Mouse (Mus musculus): Measurements from ENCODE around the gene Hivep2. TPM values are rescaled to one million over a fixed set of nuclear protein-coding genes. Genes with fewer than 3 reads are reported as not detected.
A peak's percentile ranks its signal among the peaks of the same experiment; 100 is the strongest.

The Hivep2 gene
- total RNA-seq, 2 experiments from 2014 or later = 250 to 277 TPM

- intact Hi-C loops (cut with DNase I) = no loop called here
- DNase-seq (ENCODE audit: low spot score in 2 of 2) = peak in 1 of 2 experiments; percentile 49
These were observed 50.6 kb downstream of the Hivep2 start for GRCm38 (mm10) chr10:14016287-14016970.

GRCm38 (mm10) chr10:14017338-14017737, 51.5 kb downstream of the Hivep2 start:
- intact Hi-C loops (cut with DNase I) = no loop called here
- no peak for DNase-seq (ENCODE audit: low spot score in 2 of 2)

- intact Hi-C loops (cut with DNase I) = no loop called here
- DNase-seq (ENCODE audit: low spot score in 2 of 2) = peak; percentile 28 to 89
These were observed 52.0 kb downstream of the Hivep2 start for GRCm38 (mm10) chr10:14017822-14018364.

GRCm38 (mm10) chr10:14018672-14019071, 52.8 kb downstream of the Hivep2 start:
- intact Hi-C loops (cut with DNase I) = no loop called here

GRCm38 (mm10) chr10:14019198-14019597, 53.3 kb downstream of the Hivep2 start:
- intact Hi-C loops (cut with DNase I) = no loop called here
- no peak for DNase-seq (ENCODE audit: low spot score in 2 of 2)

More at GRCm38 (mm10) chr10:14018672-14019071, 52.8 kb downstream of the Hivep2 start:
- DNase-seq (ENCODE audit: low spot score in 2 of 2) = no peak

- intact Hi-C loops (cut with DNase I) = no loop called here
These were observed 54.4 kb downstream of the Hivep2 start for GRCm38 (mm10) chr10:14020253-14020652.

GRCm38 (mm10) chr10:14024971-14025370, 59.1 kb downstream of the Hivep2 start:
- intact Hi-C loops (cut with DNase I) = no loop called here

More at GRCm38 (mm10) chr10:14020253-14020652, 54.4 kb downstream of the Hivep2 start:
- peak in 1 of 2 experiments; percentile 58 for DNase-seq (ENCODE audit: low spot score in 2 of 2)

GRCm38 (mm10) chr10:14027751-14028150, 61.9 kb downstream of the Hivep2 start:
- intact Hi-C loops (cut with DNase I) = no loop called here
- no peak for DNase-seq (ENCODE audit: low spot score in 2 of 2)

More at GRCm38 (mm10) chr10:14024971-14025370, 59.1 kb downstream of the Hivep2 start:
- DNase-seq (ENCODE audit: low spot score in 2 of 2) = no peak

GRCm38 (mm10) chr10:14028956-14029355, 63.1 kb downstream of the Hivep2 start:
- intact Hi-C loops (cut with DNase I) = no loop called here
- DNase-seq (ENCODE audit: low spot score in 2 of 2) = no peak

GRCm38 (mm10) chr10:14030458-14031035, 64.7 kb downstream of the Hivep2 start:
- DNase-seq (ENCODE audit: low spot score in 2 of 2) = no peak
- intact Hi-C loops (cut with DNase I) = no loop called here

- DNase-seq (ENCODE audit: low spot score in 2 of 2) = no peak
- intact Hi-C loops (cut with DNase I) = no loop called here
These were observed 66.7 kb downstream of the Hivep2 start for GRCm38 (mm10) chr10:14032532-14032931.

- intact Hi-C loops (cut with DNase I) = no loop called here
- no peak for DNase-seq (ENCODE audit: low spot score in 2 of 2)
These were observed 68.2 kb downstream of the Hivep2 start for GRCm38 (mm10) chr10:14034046-14034445.

- no peak for DNase-seq (ENCODE audit: low spot score in 2 of 2)
- intact Hi-C loops (cut with DNase I) = no loop called here
These were observed 68.9 kb downstream of the Hivep2 start for GRCm38 (mm10) chr10:14034790-14035189.

GRCm38 (mm10) chr10:14035607-14036006, 69.7 kb downstream of the Hivep2 start:
- DNase-seq (ENCODE audit: low spot score in 2 of 2) = no peak
- intact Hi-C loops (cut with DNase I) = no loop called here

GRCm38 (mm10) chr10:14036472-14036871, 70.6 kb downstream of the Hivep2 start:
- intact Hi-C loops (cut with DNase I) = no loop called here
- DNase-seq (ENCODE audit: low spot score in 2 of 2) = no peak

GRCm38 (mm10) chr10:14037977-14038489, 72.2 kb downstream of the Hivep2 start:
- intact Hi-C loops (cut with DNase I) = no loop called here
- no peak for DNase-seq (ENCODE audit: low spot score in 2 of 2)

GRCm38 (mm10) chr10:14040716-14041470, 75.0 kb downstream of the Hivep2 start:
- intact Hi-C loops (cut with DNase I) = no loop called here
- DNase-seq (ENCODE audit: low spot score in 2 of 2) = no peak

- intact Hi-C loops (cut with DNase I) = no loop called here
- DNase-seq (ENCODE audit: low spot score in 2 of 2) = no peak
These were observed 75.7 kb downstream of the Hivep2 start for GRCm38 (mm10) chr10:14041606-14042005.

GRCm38 (mm10) chr10:14042539-14043348, 76.9 kb downstream of the Hivep2 start:
- intact Hi-C loops (cut with DNase I) = no loop called here

More at GRCm38 (mm10) chr10:14042539-14043348, 76.9 kb downstream of the Hivep2 start:
- no peak for DNase-seq (ENCODE audit: low spot score in 2 of 2)

All from left cerebral cortex, postnatal 25 days (tissue).